Mouse (Mus musculus) neural tube, embryonic 12.5 days (tissue): Measurements from ENCODE around the gene Rrp1b. TPM values are rescaled to one million over a fixed set of nuclear protein-coding genes. Genes with fewer than 3 reads are reported as not detected.

Source experiments
- ATAC-seq: fragments of 200-750 bp; cut with Nextera tagmentation; 2 replicates; pipeline ENCODE4 v1.8.0; 2017; ENCODE audit warnings: low read depth, mild to moderate bottlenecking, moderate TSS enrichment, moderate library complexity; ENCODE audit not compliant: low FRiP score
- H3K27ac ChIP-seq: fragments of 300-500 bp; sonication (generic); 2 replicates; pipeline ENCODE4 v1.5.1; 2016
- H3K27me3 ChIP-seq: fragments of 300-500 bp; sonication (generic); replicated peaks from 2 replicates; pipeline ENCODE4 v1.6.1; 2016; ENCODE audit warnings: mild to moderate bottlenecking
- H3K36me3 ChIP-seq: fragments of 300-500 bp; sonication (generic); 2 replicates; pipeline ENCODE4 v1.6.1; 2016; ENCODE audit warnings: mild to moderate bottlenecking
- H3K4me1 ChIP-seq: fragments of 300-500 bp; sonication (generic); 2 replicates; pipeline ENCODE4 v1.6.1; 2016
- H3K4me2 ChIP-seq: fragments of 300-500 bp; sonication (generic); replicated peaks from 2 replicates; pipeline ENCODE4 v1.6.1; 2016; ENCODE audit warnings: mild to moderate bottlenecking
- H3K4me3 ChIP-seq: fragments of 300-500 bp; sonication (generic); 2 replicates; pipeline ENCODE4 v1.5.1; 2016
- H3K9ac ChIP-seq: fragments of 300-500 bp; sonication (generic); 2 replicates; pipeline ENCODE4 v1.6.1; 2016; ENCODE audit warnings: mild to moderate bottlenecking
- H3K9me3 ChIP-seq: fragments of 300-500 bp; sonication (generic); 2 replicates; pipeline ENCODE4 v1.6.1; 2016; ENCODE audit warnings: mild to moderate bottlenecking
- WGBS: fragments of 180-500 bp; shearing (Covaris S2); methylation state at CpG from one replicate; pipeline ENCODE4 v1.1.7; 2016; 5-methylcytosine and 5-hydroxymethylcytosine counted together
- polyA plus RNA-seq: library from polyadenylated mRNA; unstranded; fragments of >200 nt; fragmentation: Nextera tagmentation; extraction: Ambion mirVana; gene quantifications from 2 replicates; pipeline ENCODE4 v1.2.1, GENCODE M21; 2016

Gene Rrp1b
- polyA plus RNA-seq, 1 experiment from 2014 or later = 43.7 TPM

- no peaks in the 10 kb centered on the region for H3K36me3 ChIP-seq
- no peak for ATAC-seq
- no peak overlapping the region for H3K9ac ChIP-seq
- no peaks in the 10 kb centered on the region for H3K9me3 ChIP-seq
- no peak overlapping the region for H3K4me2 ChIP-seq
- no peaks in the 10 kb centered on the region for H3K27me3 ChIP-seq
- no peak overlapping the region for H3K27ac ChIP-seq
- no peak overlapping the region for H3K4me3 ChIP-seq
- H3K4me1 ChIP-seq = no peaks in the 10 kb centered on the region
Observed at GRCm38 (mm10) chr17:32013659-32014058, 22.2 kb upstream of the Rrp1b start.

- Histone ChIP-seq H3K9me3 (no peaks in the 10 kb centered on the region), H3K4me1 (no peaks in the 10 kb centered on the region), H3K27me3 (no peaks in the 10 kb centered on the region), H3K4me2 (no peak overlapping the region), H3K9ac (no peak overlapping the region), H3K27ac (no peak overlapping the region), H3K36me3 (no peaks in the 10 kb centered on the region), H3K4me3 (no peak overlapping the region)
- ATAC-seq = no peak
- 92% methylated on average over 8 of the region's 8 CpGs for WGBS
Observed at GRCm38 (mm10) chr17:32016481-32016880, 19.4 kb upstream of the Rrp1b start.

GRCm38 (mm10) chr17:32018127-32018894 lies 17.6 kb upstream of the Rrp1b start:
- Histone ChIP-seq H3K36me3 (no peaks in the 10 kb centered on the region), H3K4me2 (no peak overlapping the region), H3K27me3 (no peaks in the 10 kb centered on the region), H3K9ac (no peak overlapping the region), H3K27ac (no peak overlapping the region), H3K4me1 (no peaks in the 10 kb centered on the region), H3K4me3 (no peak overlapping the region), H3K9me3 (no peaks in the 10 kb centered on the region)
- WGBS = 83% methylated on average over 5 of the region's 5 CpGs
- ATAC-seq = no peak

GRCm38 (mm10) chr17:32021981-32022380 lies 13.9 kb upstream of the Rrp1b start:
- WGBS = 93% methylated on average over 3 of the region's 3 CpGs
- H3K4me3 ChIP-seq = no peak overlapping the region
- no peak for ATAC-seq

GRCm38 (mm10) chr17:32022551-32022950 lies 13.3 kb upstream of the Rrp1b start:
- WGBS = 79% methylated on average over 6 of the region's 6 CpGs
- Histone ChIP-seq H3K9me3 (no peaks in the 10 kb centered on the region), H3K27me3 (no peaks in the 10 kb centered on the region), H3K4me1 (no peaks in the 10 kb centered on the region), H3K4me3 (no peak overlapping the region), H3K27ac (no peak overlapping the region), H3K36me3 (no peaks in the 10 kb centered on the region), H3K9ac (no peak overlapping the region), H3K4me2 (no peak overlapping the region)
- ATAC-seq = no peak

More at GRCm38 (mm10) chr17:32021981-32022380, 13.9 kb upstream of the Rrp1b start:
- no peaks in the 10 kb centered on the region for H3K4me1 ChIP-seq
- no peaks in the 10 kb centered on the region for H3K27me3 ChIP-seq
- no peaks in the 10 kb centered on the region for H3K36me3 ChIP-seq
- no peak overlapping the region for H3K9ac ChIP-seq
- H3K9me3 ChIP-seq = no peaks in the 10 kb centered on the region
- H3K27ac ChIP-seq = no peak overlapping the region
- no peak overlapping the region for H3K4me2 ChIP-seq

GRCm38 (mm10) chr17:32023088-32023487 lies 12.8 kb upstream of the Rrp1b start:
- WGBS = 70% methylated on average over 8 of the region's 8 CpGs
- no peaks in the 10 kb centered on the region for H3K36me3 ChIP-seq
- no peak overlapping the region for H3K4me3 ChIP-seq
- no peak overlapping the region for H3K4me2 ChIP-seq
- H3K9me3 ChIP-seq = no peaks in the 10 kb centered on the region
- H3K4me1 ChIP-seq = no peaks in the 10 kb centered on the region
- ATAC-seq = no peak
- no peaks in the 10 kb centered on the region for H3K27me3 ChIP-seq
- H3K27ac ChIP-seq = no peak overlapping the region
- H3K9ac ChIP-seq = no peak overlapping the region

GRCm38 (mm10) chr17:32024671-32025073 lies 11.2 kb upstream of the Rrp1b start:
- no peak overlapping the region for H3K27ac ChIP-seq
- no peaks in the 10 kb centered on the region for H3K4me1 ChIP-seq
- WGBS = 60% methylated on average over 5 of the region's 5 CpGs
- H3K27me3 ChIP-seq = no peaks in the 10 kb centered on the region
- no peaks in the 10 kb centered on the region for H3K36me3 ChIP-seq
- H3K4me3 ChIP-seq = no peak overlapping the region
- no peak overlapping the region for H3K9ac ChIP-seq
- no peak for ATAC-seq
- no peaks in the 10 kb centered on the region for H3K9me3 ChIP-seq
- H3K4me2 ChIP-seq = no peak overlapping the region

GRCm38 (mm10) chr17:32025386-32025785 lies 10.5 kb upstream of the Rrp1b start:
- no peak overlapping the region for H3K9ac ChIP-seq
- no peaks in the 10 kb centered on the region for H3K4me1 ChIP-seq
- 9% methylated on average over 2 of the region's 2 CpGs for WGBS
- no peaks in the 10 kb centered on the region for H3K9me3 ChIP-seq
- no peak overlapping the region for H3K27ac ChIP-seq
- H3K36me3 ChIP-seq = no peaks in the 10 kb centered on the region
- no peaks in the 10 kb centered on the region for H3K27me3 ChIP-seq
- H3K4me3 ChIP-seq = no peak overlapping the region
- ATAC-seq = no peak
- H3K4me2 ChIP-seq = no peak overlapping the region

GRCm38 (mm10) chr17:32027666-32028065 lies 8.2 kb upstream of the Rrp1b start:
- Histone ChIP-seq H3K27me3 (no peaks in the 10 kb centered on the region), H3K27ac (no peak overlapping the region), H3K36me3 (no peaks in the 10 kb centered on the region), H3K9me3 (no peaks in the 10 kb centered on the region), H3K4me2 (no peak overlapping the region), H3K4me3 (no peak overlapping the region), H3K4me1 (no peaks in the 10 kb centered on the region), H3K9ac (no peak overlapping the region)
- WGBS = 30% methylated on average over 3 of the region's 3 CpGs
- no peak for ATAC-seq

GRCm38 (mm10) chr17:32028301-32028700 lies 7.6 kb upstream of the Rrp1b start:
- 88% methylated on average over 3 of the region's 3 CpGs for WGBS
- H3K4me2 ChIP-seq = no peak overlapping the region
- no peak for ATAC-seq

GRCm38 (mm10) chr17:32031684-32032083 lies 4.2 kb upstream of the Rrp1b start:
- peaks cover 5% of the 10 kb centered on the region for H3K4me1 ChIP-seq
- 25% methylated on average over 7 of the region's 7 CpGs for WGBS
- no peaks in the 10 kb centered on the region for H3K36me3 ChIP-seq
- H3K9ac ChIP-seq = no peak overlapping the region
- no peaks in the 10 kb centered on the region for H3K27me3 ChIP-seq
- H3K9me3 ChIP-seq = no peaks in the 10 kb centered on the region
- ATAC-seq = no peak
- no peak overlapping the region for H3K4me3 ChIP-seq
- no peak overlapping the region for H3K4me2 ChIP-seq
- H3K27ac ChIP-seq = no peak overlapping the region

More at GRCm38 (mm10) chr17:32028301-32028700, 7.6 kb upstream of the Rrp1b start:
- Histone ChIP-seq H3K4me1 (no peaks in the 10 kb centered on the region), H3K9ac (no peak overlapping the region), H3K36me3 (no peaks in the 10 kb centered on the region), H3K27me3 (no peaks in the 10 kb centered on the region), H3K27ac (no peak overlapping the region), H3K9me3 (no peaks in the 10 kb centered on the region), H3K4me3 (no peak overlapping the region)

GRCm38 (mm10) chr17:32034322-32034721 lies 1.6 kb upstream of the Rrp1b start:
- H3K27ac ChIP-seq = no peak overlapping the region
- no peaks in the 10 kb centered on the region for H3K36me3 ChIP-seq
- 89% methylated on average over 23 of the region's 23 CpGs for WGBS
- peaks cover 22% of the 10 kb centered on the region for H3K4me1 ChIP-seq
- no peak overlapping the region for H3K9ac ChIP-seq
- H3K4me2 ChIP-seq = no peak overlapping the region
- H3K27me3 ChIP-seq = no peaks in the 10 kb centered on the region
- H3K4me3 ChIP-seq = no peak overlapping the region
- ATAC-seq = no peak
- no peaks in the 10 kb centered on the region for H3K9me3 ChIP-seq
